Mouse (Mus musculus): ENCODE data around the gene Macrod2.

Gene Macrod2

GRCm38 (mm10) chr2:142267836-142268235, 1872.7 kb downstream of the Macrod2 start:
- ChIA-PET POLR2A (no interaction called here), CTCF (no interaction called here)

GRCm38 (mm10) chr2:142286761-142287160, 1891.7 kb downstream of the Macrod2 start:
- POLR2A ChIA-PET, result no interaction called here
- CTCF ChIA-PET, result no interaction called here

GRCm38 (mm10) chr2:142294831-142295230, 1899.7 kb downstream of the Macrod2 start:
- ChIA-PET CTCF (no interaction called here), POLR2A (no interaction called here)

GRCm38 (mm10) chr2:142303098-142303911, 1908.2 kb downstream of the Macrod2 start:
- ChIA-PET POLR2A (no interaction called here), CTCF (interaction anchor here in 1 of 4 experiments (0.6 kb wide), 1 partner anchor 35 kb away, joined by 3 read pairs; no protein-coding TSS in a partner anchor)

GRCm38 (mm10) chr2:142303912-142304182, 1908.7 kb downstream of the Macrod2 start:
- POLR2A ChIA-PET, result no interaction called here

GRCm38 (mm10) chr2:142323158-142323557, 1928.0 kb downstream of the Macrod2 start:
- ChIA-PET POLR2A (no interaction called here), CTCF (no interaction called here)

More at GRCm38 (mm10) chr2:142303912-142304182, 1908.7 kb downstream of the Macrod2 start:
- CTCF ChIA-PET, result interaction anchor here in 1 of 4 experiments (0.6 kb wide), 1 partner anchor 35 kb away, joined by 3 read pairs; no protein-coding TSS in a partner anchor

- POLR2A ChIA-PET, result no interaction called here
- CTCF ChIA-PET, result no interaction called here
These were observed 1931.6 kb downstream of the Macrod2 start for GRCm38 (mm10) chr2:142326737-142327136.

- POLR2A ChIA-PET, result no interaction called here
- CTCF ChIA-PET, result no interaction called here
These were observed 1934.7 kb downstream of the Macrod2 start for GRCm38 (mm10) chr2:142329761-142330160.

GRCm38 (mm10) chr2:142334441-142335102, 1939.5 kb downstream of the Macrod2 start:
- CTCF ChIA-PET, result interaction anchor here in 2 of 4 experiments (0.6 to 0.7 kb wide), 2 partner anchors 81 to 906 kb away, joined by 3 read pairs; no protein-coding TSS in a partner anchor

GRCm38 (mm10) chr2:142335103-142335999, 1940.2 kb downstream of the Macrod2 start:
- POLR2A ChIA-PET, result no interaction called here
- CTCF ChIA-PET, result no interaction called here

More at GRCm38 (mm10) chr2:142334441-142335102, 1939.5 kb downstream of the Macrod2 start:
- POLR2A ChIA-PET, result interaction anchor here in 1 of 4 experiments (0.6 kb wide), 2 partner anchors 9 to 793 kb away, joined by 3 to 4 read pairs; no protein-coding TSS in a partner anchor

- CTCF ChIA-PET, result interaction anchor here in 2 of 4 experiments (0.6 kb wide), 2 partner anchors 623 to 1354 kb away, joined by 3 to 7 read pairs; no protein-coding TSS in a partner anchor
- POLR2A ChIA-PET, result interaction anchor here in 1 of 4 experiments (0.6 to 0.7 kb wide), 2 partner anchors 10 to 624 kb away, joined by 4 to 7 read pairs; no protein-coding TSS in a partner anchor
These were observed 1948.9 kb downstream of the Macrod2 start for GRCm38 (mm10) chr2:142344021-142344420.

- ChIA-PET POLR2A (interaction anchor here in 1 of 4 experiments (0.6 kb wide), 1 partner anchor 373 kb away, joined by 5 read pairs; no protein-coding TSS in a partner anchor), CTCF (no interaction called here)
These were observed 1949.6 kb downstream of the Macrod2 start for GRCm38 (mm10) chr2:142344758-142345157.

GRCm38 (mm10) chr2:142349805-142350204, 1954.7 kb downstream of the Macrod2 start:
- CTCF ChIA-PET, result no interaction called here
- POLR2A ChIA-PET, result no interaction called here

- ChIA-PET POLR2A (interaction anchor here in 1 of 4 experiments (0.7 kb wide), 1 partner anchor 227 kb away, joined by 5 read pairs; no protein-coding TSS in a partner anchor), CTCF (no interaction called here)
These were observed 1967.8 kb downstream of the Macrod2 start for GRCm38 (mm10) chr2:142362888-142363287.

GRCm38 (mm10) chr2:142373978-142374377, 1978.9 kb downstream of the Macrod2 start:
- ChIA-PET POLR2A (interaction anchor here in 1 of 4 experiments (0.7 kb wide), 1 partner anchor 40 kb away, joined by 5 read pairs; no protein-coding TSS in a partner anchor), CTCF (interaction anchor here in 1 of 4 experiments (1.6 kb wide), 1 partner anchor 594 kb away, joined by 4 read pairs; no protein-coding TSS in a partner anchor)

- POLR2A ChIA-PET, result no interaction called here
These were observed 1985.5 kb downstream of the Macrod2 start for GRCm38 (mm10) chr2:142380563-142380962.

GRCm38 (mm10) chr2:142381081-142381579, 1986.0 kb downstream of the Macrod2 start:
- POLR2A ChIA-PET, result interaction anchor here in 1 of 4 experiments (0.6 kb wide), 1 partner anchor 33 kb away, joined by 3 read pairs; no protein-coding TSS in a partner anchor
- CTCF ChIA-PET, result no interaction called here

More at GRCm38 (mm10) chr2:142380563-142380962, 1985.5 kb downstream of the Macrod2 start:
- CTCF ChIA-PET, result interaction anchor here in 1 of 4 experiments (0.6 kb wide), 1 partner anchor 9 kb away, joined by 13 read pairs; no protein-coding TSS in a partner anchor

GRCm38 (mm10) chr2:142393546-142393945, 1998.4 kb downstream of the Macrod2 start:
- POLR2A ChIA-PET, result no interaction called here

GRCm38 (mm10) chr2:142399490-142399889, 2004.4 kb downstream of the Macrod2 start:
- POLR2A ChIA-PET, result interaction anchor here in 1 of 4 experiments (0.8 kb wide), 1 partner anchor 10 kb away, joined by 3 read pairs; no protein-coding TSS in a partner anchor
- CTCF ChIA-PET, result no interaction called here

More at GRCm38 (mm10) chr2:142393546-142393945, 1998.4 kb downstream of the Macrod2 start:
- CTCF ChIA-PET, result no interaction called here

Data from embryonic stem cell, embryonic (primary cell).